Mouse (Mus musculus): Measurements from ENCODE around the gene S100b. TPM values are rescaled to one million over a fixed set of nuclear protein-coding genes. Genes with fewer than 3 reads are reported as not detected.
A peak's percentile ranks its signal among the peaks of the same experiment; 100 is the strongest.

S100b gene
- polyA plus RNA-seq, 1 experiment from 2014 or later: 0.16 TPM

GRCm38 (mm10) chr10:76239401-76239800, 14.3 kb upstream of the S100b start:
- Histone ChIP-seq H3K9me3 (no peaks in the 10 kb centered on the region), H3K27ac (replicated peaks) (0 out of 2 replicates have a peak overlapping the region, but pooled peaks have one; percentile 15), H3K27me3 (replicated peaks) (no peaks in the 10 kb centered on the region), H3K4me2 (no peak overlapping the region), H3K36me3 (peaks cover 10% of the 10 kb centered on the region), H3K4me3 (no peak overlapping the region), H3K9ac (no peak overlapping the region), H3K4me1 (peaks cover 31% of the 10 kb centered on the region)
- no peak for ATAC-seq (ENCODE audit: extremely low read depth, insufficient number of reproducible peaks, low FRiP score, low TSS enrichment)
- WGBS: 39% methylated on average over 4 of the region's 4 CpGs

GRCm38 (mm10) chr10:76245106-76245505, 8.5 kb upstream of the S100b start:
- no peak overlapping the region for H3K9ac ChIP-seq
- no peaks in the 10 kb centered on the region for H3K27me3 ChIP-seq (replicated peaks)
- H3K36me3 ChIP-seq: no peaks in the 10 kb centered on the region
- H3K9me3 ChIP-seq: no peaks in the 10 kb centered on the region
- ATAC-seq (ENCODE audit: extremely low read depth, insufficient number of reproducible peaks, low FRiP score, low TSS enrichment): no peak
- WGBS: 63% methylated on average over 2 of the region's 2 CpGs
- H3K4me1 ChIP-seq: no peaks in the 10 kb centered on the region
- no peak overlapping the region for H3K4me2 ChIP-seq
- H3K27ac ChIP-seq (replicated peaks): no peak overlapping the region
- no peak overlapping the region for H3K4me3 ChIP-seq

GRCm38 (mm10) chr10:76246601-76247000, 7.1 kb upstream of the S100b start:
- Histone ChIP-seq H3K27ac (replicated peaks) (no peak overlapping the region), H3K9me3 (no peaks in the 10 kb centered on the region), H3K27me3 (replicated peaks) (no peaks in the 10 kb centered on the region), H3K4me3 (no peak overlapping the region), H3K9ac (no peak overlapping the region), H3K36me3 (no peaks in the 10 kb centered on the region), H3K4me2 (no peak overlapping the region), H3K4me1 (no peaks in the 10 kb centered on the region)
- no peak for ATAC-seq (ENCODE audit: extremely low read depth, insufficient number of reproducible peaks, low FRiP score, low TSS enrichment)
- WGBS: 59% methylated on average over 4 of the region's 4 CpGs

GRCm38 (mm10) chr10:76247960-76248646, 5.5 kb upstream of the S100b start:
- Histone ChIP-seq H3K27me3 (replicated peaks) (no peaks in the 10 kb centered on the region), H3K4me2 (no peak overlapping the region), H3K4me1 (peaks cover 2% of the 10 kb centered on the region), H3K36me3 (no peaks in the 10 kb centered on the region), H3K4me3 (no peak overlapping the region), H3K9me3 (no peaks in the 10 kb centered on the region), H3K27ac (replicated peaks) (no peak overlapping the region), H3K9ac (no peak overlapping the region)
- 69% methylated on average over 21 of the region's 21 CpGs for whole genome bisulfite sequencing
- ATAC-seq (ENCODE audit: extremely low read depth, insufficient number of reproducible peaks, low FRiP score, low TSS enrichment): no peak

GRCm38 (mm10) chr10:76248647-76248968, 5.0 kb upstream of the S100b start:
- Histone ChIP-seq H3K27me3 (replicated peaks) (no peaks in the 10 kb centered on the region), H3K27ac (replicated peaks) (no peak overlapping the region), H3K4me2 (no peak overlapping the region), H3K4me3 (no peak overlapping the region), H3K4me1 (peaks cover 7% of the 10 kb centered on the region), H3K9me3 (no peaks in the 10 kb centered on the region), H3K36me3 (no peaks in the 10 kb centered on the region), H3K9ac (no peak overlapping the region)
- WGBS: 84% methylated on average over 5 of the region's 5 CpGs
- ATAC-seq (ENCODE audit: extremely low read depth, insufficient number of reproducible peaks, low FRiP score, low TSS enrichment): no peak

- WGBS: 72% methylated on average over 7 of the region's 7 CpGs
- H3K9me3 ChIP-seq: no peaks in the 10 kb centered on the region
- H3K4me1 ChIP-seq: peaks cover 21% of the 10 kb centered on the region
- no peak for ATAC-seq (ENCODE audit: extremely low read depth, insufficient number of reproducible peaks, low FRiP score, low TSS enrichment)
- no peak overlapping the region for H3K27ac ChIP-seq (replicated peaks)
- no peaks in the 10 kb centered on the region for H3K36me3 ChIP-seq
- H3K9ac ChIP-seq: no peak overlapping the region
- no peaks in the 10 kb centered on the region for H3K27me3 ChIP-seq (replicated peaks)
- H3K4me2 ChIP-seq: no peak overlapping the region
- H3K4me3 ChIP-seq: no peak overlapping the region
Measured at GRCm38 (mm10) chr10:76250870-76251269, 2.8 kb upstream of the S100b start.

GRCm38 (mm10) chr10:76253079-76253478, 574 bp upstream of the S100b start:
- no peak overlapping the region for H3K9ac ChIP-seq
- no peak overlapping the region for H3K4me2 ChIP-seq
- H3K4me1 ChIP-seq: peaks cover 35% of the 10 kb centered on the region
- no peaks in the 10 kb centered on the region for H3K27me3 ChIP-seq (replicated peaks)
- H3K36me3 ChIP-seq: no peaks in the 10 kb centered on the region
- no peak overlapping the region for H3K4me3 ChIP-seq
- H3K9me3 ChIP-seq: no peaks in the 10 kb centered on the region
- no peak overlapping the region for H3K27ac ChIP-seq (replicated peaks)
- WGBS: 93% methylated on average over 1 of the region's 1 CpGs
- no peak for ATAC-seq (ENCODE audit: extremely low read depth, insufficient number of reproducible peaks, low FRiP score, low TSS enrichment)

GRCm38 (mm10) chr10:76255617-76256016, 2.0 kb downstream of the S100b start:
- H3K36me3 ChIP-seq: peaks cover 5% of the 10 kb centered on the region; the same call in 1 of the 2 replicates
- ATAC-seq (ENCODE audit: extremely low read depth, insufficient number of reproducible peaks, low FRiP score, low TSS enrichment): no peak
- H3K4me1 ChIP-seq: peaks cover 48% of the 10 kb centered on the region
- WGBS: 53% methylated on average over 6 of the region's 6 CpGs
- H3K27ac ChIP-seq (replicated peaks): no peak overlapping the region
- H3K9ac ChIP-seq: no peak overlapping the region
- no peaks in the 10 kb centered on the region for H3K9me3 ChIP-seq
- no peak overlapping the region for H3K4me3 ChIP-seq
- H3K4me2 ChIP-seq: no peak overlapping the region
- no peaks in the 10 kb centered on the region for H3K27me3 ChIP-seq (replicated peaks)

GRCm38 (mm10) chr10:76257231-76257630, 3.6 kb downstream of the S100b start:
- no peak overlapping the region for H3K4me2 ChIP-seq
- H3K27me3 ChIP-seq (replicated peaks): no peaks in the 10 kb centered on the region
- H3K4me3 ChIP-seq: no peak overlapping the region
- no peaks in the 10 kb centered on the region for H3K9me3 ChIP-seq
- no peak overlapping the region for H3K9ac ChIP-seq
- H3K36me3 ChIP-seq: peaks cover 5% of the 10 kb centered on the region
- peak overlapping the region; percentile 90 for H3K27ac ChIP-seq (replicated peaks)
- ATAC-seq (ENCODE audit: extremely low read depth, insufficient number of reproducible peaks, low FRiP score, low TSS enrichment): no peak
- WGBS: 73% methylated on average over 7 of the region's 7 CpGs
- peaks cover 51% of the 10 kb centered on the region for H3K4me1 ChIP-seq

GRCm38 (mm10) chr10:76257719-76258390, 4.2 kb downstream of the S100b start:
- H3K9me3 ChIP-seq: no peaks in the 10 kb centered on the region
- H3K4me1 ChIP-seq: peaks cover 51% of the 10 kb centered on the region
- peak overlapping the region; percentile 90 for H3K27ac ChIP-seq (replicated peaks)
- 45% methylated on average over 12 of the region's 12 CpGs for WGBS
- peak overlapping the region; percentile 61; the same call in 1 of the 2 replicates for H3K9ac ChIP-seq
- peaks cover 5% of the 10 kb centered on the region for H3K36me3 ChIP-seq
- no peak for ATAC-seq (ENCODE audit: extremely low read depth, insufficient number of reproducible peaks, low FRiP score, low TSS enrichment)
- H3K4me2 ChIP-seq: peak overlapping the region; percentile 27; the same call in 1 of the 2 replicates
- no peaks in the 10 kb centered on the region for H3K27me3 ChIP-seq (replicated peaks)
- H3K4me3 ChIP-seq: no peak overlapping the region

- WGBS: 68% methylated on average over 18 of the region's 18 CpGs
- Histone ChIP-seq H3K9ac (no peak overlapping the region), H3K4me1 (peaks cover 37% of the 10 kb centered on the region), H3K4me2 (no peak overlapping the region), H3K27ac (replicated peaks) (no peak overlapping the region), H3K9me3 (no peaks in the 10 kb centered on the region), H3K36me3 (peaks cover 18% of the 10 kb centered on the region), H3K4me3 (no peak overlapping the region), H3K27me3 (replicated peaks) (no peaks in the 10 kb centered on the region)
- no peak for ATAC-seq (ENCODE audit: extremely low read depth, insufficient number of reproducible peaks, low FRiP score, low TSS enrichment)
Measured at GRCm38 (mm10) chr10:76259566-76260232, 6.0 kb downstream of the S100b start.
